Mouse (Mus musculus): ENCODE measurements at regions not wholly inside any gene's neighbourhood (a gene's known extent, or its start where the extent isn't known, plus 50 kb on each side); places are given as distances from the start of the nearest gene placed in this dataset.
"Not testable (repeated sequence)": the region's sequence is repeated elsewhere in the genome, so short reads cannot be mapped to it uniquely, and the experiment has no call there.

GRCm38 (mm10) chr14:52566920-52567319, 71.4 kb upstream of the Olfr1507 start:
- DNase-seq (ENCODE audit: low read depth): peak; percentile 40

- DNase-seq (ENCODE audit: low read depth): no peak
Observed at GRCm38 (mm10) chr14:52565606-52566005, 70.1 kb upstream of the Olfr1507 start.

GRCm38 (mm10) chr14:52556340-52556739, 60.8 kb upstream of the Olfr1507 start:
- not testable (repeated sequence) for DNase-seq (ENCODE audit: low read depth)

- DNase-seq (ENCODE audit: low read depth): no peak
Observed at GRCm38 (mm10) chr14:52553399-52553798, 57.9 kb upstream of the Olfr1507 start.

GRCm38 (mm10) chr14:52547933-52548332, 52.4 kb upstream of the Olfr1507 start:
- no peak for DNase-seq (ENCODE audit: low read depth)

All from naive thymus-derived CD4-positive, alpha-beta T cell, adult 2 months (primary cell).